Mouse (Mus musculus): ENCODE measurements around the gene Nsun4. TPM values are rescaled to one million over a fixed set of nuclear protein-coding genes. Genes with fewer than 3 reads are reported as not detected.

Gene Nsun4
- polyA plus RNA-seq, 1 experiment = 0.37 TPM

DNA sequence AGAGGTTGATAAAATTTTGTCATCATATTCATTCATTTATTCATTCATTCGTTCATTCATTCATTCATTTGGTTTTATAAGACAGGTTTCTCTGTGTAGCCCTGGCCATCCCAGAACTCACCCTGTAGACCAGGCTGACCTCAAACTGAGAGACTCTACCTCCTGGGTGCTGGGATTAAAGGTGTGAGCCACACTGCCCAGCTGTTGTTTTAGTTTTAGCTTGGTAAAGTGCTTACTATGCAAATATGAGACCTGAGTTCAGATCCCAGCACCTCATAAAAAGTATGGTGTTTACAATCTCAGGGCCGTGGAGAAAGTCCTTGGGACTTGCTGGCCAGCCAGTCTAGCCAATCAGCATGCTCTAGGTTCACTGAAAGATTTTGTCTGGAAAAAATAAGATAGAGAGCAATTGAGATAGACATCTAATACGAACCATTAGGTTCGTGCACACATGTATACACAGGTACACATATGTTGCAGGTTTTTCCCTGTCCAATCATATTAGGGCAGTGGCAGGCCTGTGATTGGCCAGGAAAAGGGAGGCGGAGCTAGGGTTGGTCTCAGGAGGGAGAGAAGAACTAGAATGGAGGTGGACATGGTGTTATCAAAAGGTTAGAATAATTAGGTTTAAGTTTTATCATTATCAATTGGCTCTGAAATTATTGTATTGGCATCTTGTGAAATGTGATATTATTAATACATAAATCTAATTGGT is 5.5 kb upstream of the Nsun4 start:
- no peak for TF ChIP-seq GATA1 (IDR thresholded peaks at IDR 0.05; ENCODE audit: low read length)

DNA sequence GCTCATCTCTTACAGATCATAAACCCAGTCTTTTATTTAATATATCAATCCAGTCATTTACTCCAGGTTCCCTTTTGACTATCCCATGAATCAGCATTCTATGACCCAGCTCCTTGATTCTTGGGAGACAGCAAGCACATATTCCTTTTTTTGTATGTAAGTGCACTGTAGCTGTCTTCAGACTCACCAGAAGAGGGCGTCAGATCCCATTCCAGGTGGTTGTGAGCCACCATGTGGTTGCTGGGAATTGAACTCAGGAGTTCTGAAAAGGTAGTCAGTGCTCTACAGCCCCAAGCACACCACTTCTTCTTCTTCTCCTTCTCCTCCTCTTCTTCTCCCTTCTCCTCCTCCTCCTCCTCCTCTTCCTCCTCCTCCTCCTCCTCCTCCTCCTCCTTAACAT is 3.9 kb upstream of the Nsun4 start:
- TF ChIP-seq GATA1 (IDR thresholded peaks at IDR 0.05; ENCODE audit: low read length) = no peak

DNA sequence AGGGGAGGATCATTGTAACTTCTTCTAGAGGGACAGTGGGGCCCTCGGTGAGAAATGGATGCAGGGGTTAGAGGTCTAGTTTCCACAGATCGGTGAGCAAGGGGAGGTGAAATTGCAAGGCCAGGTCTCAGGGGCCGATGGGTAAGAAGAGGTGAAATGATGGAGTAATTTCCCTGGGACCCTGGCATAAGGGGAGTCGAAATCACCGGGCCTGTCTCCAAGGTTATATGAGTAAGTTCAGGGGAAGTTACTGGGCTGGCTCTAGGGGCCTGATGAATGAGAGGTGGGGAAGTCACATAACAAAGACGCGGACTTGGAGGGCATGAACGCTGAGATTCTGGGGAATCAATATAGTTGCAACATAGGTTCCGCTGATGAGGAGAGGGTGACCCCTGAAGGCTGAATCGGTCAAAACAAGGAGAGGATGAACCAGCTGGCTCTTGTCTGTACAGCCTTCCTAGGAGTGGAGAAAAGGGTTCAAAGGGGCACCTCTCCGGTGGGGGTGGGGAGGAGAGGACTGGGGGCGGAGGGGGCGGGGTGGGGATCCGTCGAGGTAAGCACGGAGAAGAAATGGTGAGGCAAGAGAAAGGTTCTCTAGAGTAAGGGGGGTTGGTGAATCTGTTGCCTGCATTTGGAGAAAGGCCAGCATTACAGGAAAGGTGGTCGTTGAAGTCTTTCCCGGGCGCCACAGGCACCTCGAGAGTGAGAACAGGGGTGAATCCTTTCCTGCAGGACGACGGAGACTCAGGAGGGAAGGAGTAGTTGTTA is 966 bp downstream of the Nsun4 start:
- no peak for TF ChIP-seq GATA1 (IDR thresholded peaks at IDR 0.05; ENCODE audit: low read length)

DNA sequence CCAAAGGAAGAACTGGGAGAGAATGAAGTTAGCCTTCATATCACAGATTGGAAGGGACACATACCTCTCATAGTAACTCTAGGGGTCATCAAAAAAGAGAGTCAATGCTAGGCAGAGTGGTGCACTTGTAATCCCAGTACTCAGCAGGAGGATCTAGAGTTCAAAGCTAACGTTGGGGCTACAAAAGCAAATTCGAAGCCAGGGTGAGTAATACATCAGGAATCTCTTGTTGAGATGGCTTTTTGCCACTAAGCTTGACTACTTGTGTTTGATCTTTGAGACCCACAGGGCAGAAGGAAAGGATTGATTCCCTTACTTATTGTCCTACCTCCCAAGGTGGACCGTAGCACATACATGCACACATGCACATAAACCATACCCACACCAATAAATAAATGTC is 4.5 kb downstream of the Nsun4 start:
- TF ChIP-seq GATA1 (IDR thresholded peaks at IDR 0.05; ENCODE audit: low read length) = no peak

DNA sequence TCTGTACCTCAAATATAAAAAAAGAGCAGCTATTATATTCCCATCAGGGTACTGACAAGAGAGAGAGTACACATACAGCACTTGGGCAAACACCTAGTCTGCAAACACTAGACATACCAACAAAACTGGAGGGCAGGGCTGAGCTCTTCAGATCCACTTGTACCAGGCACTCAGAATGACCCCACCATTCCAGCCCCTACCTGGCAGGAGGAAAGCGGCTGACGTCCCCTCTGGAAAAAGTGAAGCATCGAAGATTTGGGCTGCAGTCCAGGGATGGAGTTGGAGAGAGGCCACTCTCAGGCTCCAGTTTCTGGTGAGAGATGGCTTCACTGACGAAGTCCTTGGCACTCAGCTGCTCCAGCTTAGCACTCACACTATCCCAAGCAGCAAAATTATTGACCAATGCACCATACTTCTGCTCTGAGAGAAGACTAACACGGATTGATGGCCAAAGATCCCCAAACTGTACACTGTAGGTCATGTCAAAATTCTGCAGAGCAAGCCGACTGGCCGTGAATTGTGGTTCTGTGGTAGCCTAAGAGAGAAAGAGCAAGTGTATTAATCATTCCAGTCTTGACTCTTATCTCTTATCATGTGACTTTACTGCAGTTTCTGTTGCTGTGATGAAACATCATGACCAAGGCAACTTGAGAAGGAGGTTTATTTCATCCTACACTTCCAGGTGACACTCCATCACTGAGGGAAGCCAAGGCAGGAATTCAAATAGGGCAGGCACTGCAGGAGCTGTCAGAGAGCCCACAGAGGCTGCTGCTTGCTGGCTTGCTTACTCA is 5.4 kb downstream of the Nsun4 start:
- no peak for TF ChIP-seq GATA1 (IDR thresholded peaks at IDR 0.05; ENCODE audit: low read length)

DNA sequence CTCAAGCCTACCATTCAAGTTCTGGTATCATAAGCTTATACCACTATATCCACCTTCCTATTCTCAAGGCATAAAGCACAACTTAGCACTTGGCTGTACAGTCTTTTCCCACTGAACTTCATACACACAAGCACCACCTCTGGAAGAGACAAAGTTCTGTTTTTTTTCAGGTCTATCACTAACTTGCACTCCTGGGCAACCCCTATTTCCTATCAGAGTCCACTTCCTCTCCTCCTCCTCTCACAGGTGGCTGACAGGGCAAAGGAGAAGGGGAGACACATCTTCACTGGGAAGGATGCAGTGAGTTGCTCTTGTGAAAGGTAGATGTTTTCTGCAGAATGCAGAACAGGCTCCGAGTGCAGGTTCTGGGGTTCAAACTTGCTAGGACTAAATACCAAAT is 6.0 kb downstream of the Nsun4 start:
- TF ChIP-seq GATA1 (IDR thresholded peaks at IDR 0.05; ENCODE audit: low read length) = no peak

DNA sequence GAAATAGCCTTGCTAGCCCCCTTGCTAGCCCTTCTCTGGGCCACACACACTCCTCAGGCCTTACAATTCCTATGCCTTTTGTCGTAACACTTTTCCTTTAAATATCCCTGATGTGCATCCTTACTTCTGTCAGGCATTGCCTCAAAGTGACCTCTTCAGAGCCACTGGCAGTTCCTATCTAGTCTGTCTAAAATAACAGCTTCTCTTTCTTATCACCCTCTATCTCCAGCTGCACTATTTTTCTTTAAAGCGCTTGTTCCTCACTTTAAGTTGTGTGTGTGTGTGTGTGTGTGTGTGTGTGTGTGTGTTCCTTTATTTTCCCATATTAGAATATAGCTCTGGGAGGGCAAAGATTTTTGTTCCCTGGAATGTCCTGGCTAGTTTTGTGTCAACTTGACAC is 7.1 kb downstream of the Nsun4 start:
- no peak for TF ChIP-seq GATA1 (IDR thresholded peaks at IDR 0.05; ENCODE audit: low read length)

DNA sequence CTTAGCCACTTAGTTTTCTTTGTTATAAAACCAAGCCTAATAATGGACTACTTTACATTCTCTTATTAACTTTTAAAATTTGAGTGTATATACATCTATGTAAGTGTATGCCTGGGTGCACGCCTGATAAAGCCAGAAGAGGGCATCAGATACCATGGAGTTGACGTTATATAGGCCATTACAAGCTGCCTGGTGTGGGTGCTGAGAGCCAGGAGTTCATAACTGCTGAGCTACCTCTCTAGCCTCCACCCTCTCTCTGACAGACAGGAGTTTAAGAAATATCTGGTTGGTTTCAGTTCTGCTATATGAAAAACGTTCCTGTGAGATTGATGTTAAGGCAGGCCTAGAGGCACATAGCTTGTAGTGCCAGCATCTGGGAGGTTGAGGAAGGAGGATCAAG is 11.5 kb downstream of the Nsun4 start:
- TF ChIP-seq GATA1 (IDR thresholded peaks at IDR 0.05; ENCODE audit: low read length) = no peak

DNA sequence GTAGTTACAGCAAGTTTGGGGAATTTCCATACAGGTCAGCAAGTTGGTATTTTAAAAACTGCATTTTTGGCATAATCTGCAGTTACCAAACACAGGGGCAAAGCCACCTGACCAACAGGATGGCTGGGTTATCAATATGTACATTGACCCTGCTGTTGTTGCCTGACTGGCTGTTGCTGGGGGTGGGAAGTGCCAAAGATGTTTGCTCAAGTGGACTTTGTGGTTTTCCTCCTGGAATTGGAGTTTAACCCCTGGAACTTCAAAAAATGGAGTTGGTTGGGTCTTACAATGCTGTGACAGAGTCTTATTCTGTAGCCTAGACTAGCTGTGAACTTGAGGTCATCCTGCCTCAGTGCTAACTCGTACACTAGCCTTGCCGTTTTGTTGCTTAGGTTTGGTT is 13.2 kb downstream of the Nsun4 start:
- TF ChIP-seq GATA1 (IDR thresholded peaks at IDR 0.05; ENCODE audit: low read length) = no peak

DNA sequence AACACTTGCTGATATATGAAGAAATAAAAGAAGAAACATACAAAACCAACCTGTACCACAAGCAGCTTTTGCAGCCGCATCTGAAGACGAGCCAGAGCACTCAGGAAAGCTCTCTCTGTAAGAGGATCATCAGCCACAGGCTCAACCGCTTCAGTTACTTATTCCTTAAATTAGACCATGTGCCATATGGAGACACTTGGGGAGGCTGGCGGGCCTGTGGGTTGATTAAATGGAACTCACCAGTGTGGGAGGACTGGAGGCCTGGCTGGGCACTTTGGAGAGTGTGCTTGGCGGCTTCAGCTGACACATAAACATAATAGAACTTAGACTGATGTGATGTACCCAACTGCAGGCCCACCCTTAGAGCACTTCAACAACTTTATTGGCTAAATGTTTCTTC is 20.3 kb downstream of the Nsun4 start:
- TF ChIP-seq GATA1 (IDR thresholded peaks at IDR 0.05; ENCODE audit: low read length) = no peak

DNA sequence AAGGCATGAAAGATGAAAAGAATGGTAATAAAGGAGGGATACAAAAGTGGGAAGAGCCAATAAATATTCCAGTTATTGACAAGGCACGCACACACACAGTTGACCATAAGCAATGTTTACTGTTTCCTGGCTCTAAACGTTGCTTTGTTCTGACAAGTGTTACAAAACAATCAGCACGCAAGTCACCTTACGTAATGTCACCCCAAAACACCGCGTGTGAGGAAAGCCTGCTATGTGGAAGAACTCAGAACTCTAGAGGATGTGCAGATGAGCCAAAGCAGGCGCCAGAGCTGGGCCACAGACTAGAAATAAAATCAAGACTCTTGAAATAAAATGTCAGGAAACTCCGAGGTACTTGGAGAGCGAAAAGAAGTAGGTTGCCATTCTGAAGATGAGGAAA is 20.8 kb downstream of the Nsun4 start:
- no peak for TF ChIP-seq GATA1 (IDR thresholded peaks at IDR 0.05; ENCODE audit: low read length)

DNA sequence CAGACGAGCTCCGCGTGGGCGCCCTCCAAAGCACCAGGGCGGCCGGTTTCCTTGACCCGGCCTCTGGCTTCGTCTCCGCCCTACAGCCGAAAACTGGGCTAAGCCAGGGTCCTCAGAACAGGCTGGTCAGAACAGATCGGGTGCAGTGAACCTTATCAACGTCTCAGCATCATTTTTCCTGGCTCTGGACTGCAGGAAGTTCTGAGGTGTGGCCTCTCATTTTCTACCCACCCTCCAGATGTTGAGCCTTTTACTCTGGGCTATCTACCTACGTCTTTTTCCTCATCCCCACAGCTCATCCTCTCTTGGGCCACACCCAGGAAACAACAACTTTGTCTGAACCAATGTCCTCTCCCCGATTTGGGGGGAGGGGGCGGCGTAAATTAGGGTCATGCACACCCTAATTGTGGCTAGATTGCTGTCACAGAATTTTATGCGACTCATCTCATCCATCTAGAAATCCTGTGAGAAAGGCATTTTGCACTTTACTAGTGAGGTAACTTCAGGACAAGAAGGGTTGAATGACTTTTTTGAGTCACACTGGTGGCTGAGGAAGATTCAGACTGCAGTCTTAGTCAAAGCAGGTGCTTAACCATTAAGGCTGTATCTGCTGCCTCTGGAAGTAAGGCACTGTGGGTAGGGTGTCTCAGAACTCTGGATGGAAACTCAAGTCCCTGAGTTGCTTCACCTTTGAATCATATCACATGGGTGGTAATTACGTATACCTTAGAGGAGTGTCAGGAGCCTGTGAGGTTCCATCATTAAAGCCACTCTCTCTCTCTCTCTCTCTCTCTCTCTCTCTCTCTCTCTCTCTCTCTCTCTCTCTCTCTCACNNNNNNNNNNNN is 35.6 kb downstream of the Nsun4 start, which contains the start of gene Faah:
Gene Faah (minus strand): TSS at position 25 of the 845 bp plus-strand sequence.
- TF ChIP-seq GATA1 (IDR thresholded peaks at IDR 0.05; ENCODE audit: low read length) = no peak

DNA sequence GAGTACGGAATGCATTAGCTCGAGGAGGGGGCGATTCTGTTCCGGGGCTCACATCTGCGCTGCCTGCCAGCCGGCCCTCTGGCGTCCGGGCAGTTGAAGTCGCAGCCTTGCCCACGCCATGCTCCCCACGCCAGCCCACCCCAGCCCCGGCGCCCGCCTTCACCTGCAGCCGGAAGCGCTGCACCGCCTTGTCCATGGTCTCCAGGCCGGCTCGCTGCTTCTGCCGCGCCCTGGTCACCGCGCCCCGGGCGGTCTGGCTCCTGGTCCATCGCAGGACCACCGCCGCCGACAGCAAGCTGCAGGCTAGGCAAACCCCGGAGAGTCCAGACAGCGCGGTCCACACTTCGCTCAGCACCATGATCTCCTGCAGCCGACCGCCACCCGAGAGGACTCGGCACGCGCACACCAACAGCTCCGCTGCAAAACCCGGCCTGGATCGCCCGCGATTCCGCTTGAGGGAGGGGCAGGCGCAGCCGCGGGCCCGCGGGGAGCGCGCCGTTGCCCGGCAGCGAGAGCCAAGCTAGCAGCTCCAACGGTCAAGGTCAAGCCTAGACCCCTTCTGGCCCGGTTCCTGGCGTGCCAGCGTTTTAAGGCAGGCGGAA is 36.3 kb downstream of the Nsun4 start:
- no peak for TF ChIP-seq GATA1 (IDR thresholded peaks at IDR 0.05; ENCODE audit: low read length)

DNA sequence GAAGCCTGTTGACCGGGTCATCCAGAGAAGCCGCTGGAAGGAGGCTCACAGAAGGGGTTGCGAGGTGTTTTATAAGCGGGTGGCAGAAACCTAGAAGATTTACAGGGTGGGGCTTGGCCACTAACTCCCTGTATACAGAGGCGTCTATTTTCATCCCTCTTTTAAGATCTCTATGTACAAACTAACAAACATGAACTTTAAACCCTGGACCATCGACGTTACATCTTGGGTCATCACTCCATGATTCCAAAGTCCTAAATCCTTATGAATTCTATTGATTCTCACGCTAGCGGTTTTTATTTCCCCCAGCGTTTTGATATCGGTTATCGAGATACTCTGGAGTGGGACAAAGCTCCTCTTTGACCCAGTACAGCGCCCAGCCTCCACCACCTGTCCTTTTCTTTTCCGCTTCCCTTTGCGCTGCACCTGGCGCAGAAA is 36.8 kb downstream of the Nsun4 start:
- no peak for TF ChIP-seq GATA1 (IDR thresholded peaks at IDR 0.05; ENCODE audit: low read length)

DNA sequence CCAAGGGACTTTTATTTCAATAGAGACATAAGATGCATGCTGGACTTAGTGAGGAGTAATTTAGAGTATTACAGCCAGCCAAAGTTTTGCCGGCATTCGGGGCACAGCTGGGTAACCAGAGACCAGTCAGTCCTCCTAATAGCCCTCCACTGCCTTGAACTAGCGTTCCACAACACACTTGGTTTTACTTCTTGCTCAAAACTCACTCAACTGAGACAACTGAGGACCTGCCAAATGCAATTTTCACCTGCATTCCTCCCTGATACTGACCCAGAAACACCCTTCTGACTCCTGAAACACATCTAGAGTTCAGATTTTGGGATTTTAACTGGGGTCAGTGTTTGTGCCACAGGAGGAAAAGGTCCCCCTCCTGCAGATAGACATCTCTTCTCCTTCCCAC is 37.3 kb downstream of the Nsun4 start:
- TF ChIP-seq GATA1 (IDR thresholded peaks at IDR 0.05; ENCODE audit: low read length) = no peak

All from G1E-ER4 (cell line).